Mouse (Mus musculus) neutrophil, adult 5-6 weeks (primary cell): ENCODE results near the gene Lipi. TPM values are rescaled to one million over a fixed set of nuclear protein-coding genes. Genes with fewer than 3 reads are reported as not detected.
A peak's percentile ranks its signal among the peaks of the same experiment; 100 is the strongest.

Experiments
- ATAC-seq: fragments of 151-379, 151-347 bp; 2 replicates; pipeline ENCODE4 v1.8.0; 2017; ENCODE audit warnings: mild to moderate bottlenecking, moderate TSS enrichment; ENCODE audit not compliant: insufficient number of reproducible peaks, poor library complexity, low FRiP score, severe bottlenecking; ENCODE audit errors: extremely low read depth
- total RNA-seq: library from RNA; stranded (forward); fragments of 200-1000 nt; gene quantifications from 2 replicates; pipeline ENCODE4 v1.2.3, GENCODE M21; 2017

Gene Lipi
- total RNA-seq = not detected in 2 replicates

- no peak for ATAC-seq
These were observed at the start of gene Lipi for GRCm38 (mm10) chr16:75585961-75586360. TSS of gene Lipi (minus strand) at chr16:75586061.

GRCm38 (mm10) chr16:75627862-75628261 is 42.0 kb upstream of the Lipi start:
- ATAC-seq = no peak

- 0 out of 2 replicates have a peak, but pooled peaks have one; percentile 44 for ATAC-seq
These were observed 31.9 kb upstream of the Lipi start for GRCm38 (mm10) chr16:75617651-75618349.

DNA sequence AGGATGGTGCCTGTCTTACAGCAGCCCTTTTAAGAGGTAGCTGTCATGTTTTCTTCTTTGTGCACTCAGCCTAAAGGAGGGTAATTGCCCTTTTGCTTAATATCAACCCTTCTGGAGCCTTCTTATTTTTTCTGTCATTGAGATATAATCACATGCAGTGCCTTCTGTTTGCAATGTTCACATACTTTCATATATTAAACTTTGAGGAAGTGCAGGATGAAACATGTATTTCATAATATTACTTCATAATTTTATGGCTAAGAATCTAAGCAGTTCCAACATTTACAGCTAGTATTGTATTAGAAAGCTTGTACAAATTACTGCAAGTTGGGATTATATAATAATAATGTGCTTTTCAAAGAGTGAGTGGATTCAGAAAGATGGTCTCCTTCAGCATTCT is 26.7 kb upstream of the Lipi start:
- no peak for ATAC-seq

DNA sequence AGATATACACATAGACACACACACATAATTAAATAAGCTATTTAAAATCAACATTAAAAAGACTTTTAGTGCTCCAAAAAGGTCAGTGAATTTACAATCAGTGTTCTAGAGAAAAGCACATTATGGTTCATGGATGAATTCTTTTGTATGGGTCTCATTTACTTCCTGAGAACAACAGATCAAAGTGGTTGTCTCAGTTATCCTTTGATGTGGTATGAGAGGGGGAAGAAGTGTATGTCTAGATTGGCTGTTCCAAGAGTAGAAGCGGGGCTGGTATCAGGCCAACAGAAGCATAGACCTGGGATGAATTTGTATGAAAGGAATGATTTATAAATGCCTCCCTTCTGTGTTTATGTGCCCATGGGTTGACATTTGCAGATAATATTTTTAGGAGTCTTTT is 20.6 kb upstream of the Lipi start:
- no peak for ATAC-seq

DNA sequence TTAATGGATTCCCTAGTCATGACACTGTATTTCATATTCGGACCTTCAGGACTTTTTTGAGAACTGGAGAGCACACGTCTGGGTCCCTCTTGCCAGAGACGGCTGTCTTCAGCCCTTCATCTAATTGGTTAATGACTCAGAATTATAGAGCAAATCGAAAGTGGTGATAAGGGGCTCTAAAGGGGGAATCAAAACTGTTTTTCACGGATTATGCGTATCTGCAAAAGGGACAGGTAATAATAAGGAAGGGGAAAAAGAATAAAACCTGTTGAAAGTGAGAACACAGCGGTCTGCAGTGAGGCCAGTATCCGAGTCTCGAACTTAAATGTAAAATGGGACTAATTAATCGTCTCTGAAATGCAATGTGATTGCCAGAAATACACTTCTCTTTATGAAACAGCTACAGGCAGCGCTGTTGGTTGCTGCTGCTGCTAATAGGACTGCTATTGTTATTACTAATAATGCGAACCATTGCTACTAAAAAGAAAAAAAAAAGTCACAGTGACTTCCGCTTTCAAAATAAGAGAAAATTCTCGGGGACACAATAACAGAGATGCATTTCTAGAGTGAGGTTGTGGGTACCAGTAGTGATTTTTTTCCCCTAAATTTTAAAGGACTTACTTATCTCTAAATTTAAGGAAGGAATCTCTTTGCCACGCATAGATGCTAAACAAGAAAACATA is 7.8 kb upstream of the Lipi start:
- ATAC-seq = no peak

GRCm38 (mm10) chr16:75592671-75593500 is 7.0 kb upstream of the Lipi start, which contains the start of gene Rbm11:
TSS of gene Rbm11 (plus strand) at chr16:75592844.
- peak; percentile 79 for ATAC-seq

DNA sequence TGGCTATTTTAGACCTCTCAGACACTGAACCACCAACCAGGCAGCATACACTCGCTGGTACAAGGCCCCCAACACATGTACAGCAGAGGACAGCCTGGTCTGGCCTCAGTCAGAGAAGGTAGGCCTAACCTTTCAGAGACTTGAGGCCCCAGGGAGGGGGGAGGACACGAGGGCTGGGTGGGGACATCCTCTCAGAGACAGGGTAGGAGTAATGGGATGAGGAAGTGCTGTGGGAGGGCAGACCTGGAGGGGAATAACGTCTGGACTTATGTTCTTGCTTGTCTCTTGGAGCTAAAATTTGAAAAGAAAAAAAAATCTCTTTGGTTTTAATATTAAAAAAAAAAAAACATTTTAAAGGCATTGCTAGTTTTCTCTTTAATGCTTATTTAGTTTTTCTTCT is 605 bp upstream of the Lipi start:
- no peak for ATAC-seq

DNA sequence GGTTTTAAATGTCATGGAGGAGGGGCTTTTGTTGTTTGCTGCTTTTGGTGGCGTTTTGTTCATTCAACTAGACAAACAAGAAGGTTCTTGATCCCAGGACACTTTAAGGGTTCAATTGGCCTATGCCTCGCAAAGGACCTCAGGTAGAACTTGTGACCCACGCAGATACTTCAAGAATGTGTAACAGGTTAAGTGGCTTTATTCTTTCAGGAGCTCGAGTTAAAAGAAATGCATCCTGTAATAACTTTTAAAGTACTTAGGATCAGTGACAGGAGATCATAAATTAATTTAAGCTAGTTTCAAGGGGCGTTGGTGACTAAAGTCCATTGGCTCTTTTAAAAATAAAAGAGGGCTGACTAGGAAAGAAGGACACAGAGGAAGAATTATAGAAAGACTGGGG is 3.6 kb downstream of the Lipi start:
- no peak for ATAC-seq

- ATAC-seq = no peak
These were observed 23.0 kb downstream of the Lipi start for GRCm38 (mm10) chr16:75562910-75563309.

DNA sequence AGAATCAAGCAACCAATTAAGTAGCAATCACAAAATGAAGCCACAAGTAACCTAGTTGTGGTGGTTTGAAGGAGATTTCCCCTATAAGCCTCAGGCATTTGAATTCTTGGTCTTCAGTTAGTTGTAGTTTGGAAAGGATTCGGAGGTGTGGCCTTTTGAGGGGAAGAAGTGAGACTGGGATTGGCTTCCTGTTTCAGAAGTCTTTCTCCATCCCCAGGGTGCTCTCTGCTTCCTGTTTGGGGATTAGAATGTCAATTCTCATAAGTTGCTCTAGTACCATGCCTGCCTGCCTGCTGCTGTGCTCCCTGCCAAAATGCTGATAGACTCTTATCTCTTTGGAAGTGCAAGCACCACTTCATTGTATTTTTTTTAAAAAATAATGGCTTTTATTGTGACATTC is 40.6 kb downstream of the Lipi start:
- no peak for ATAC-seq

GRCm38 (mm10) chr16:75537784-75538565 is 47.9 kb downstream of the Lipi start:
- ATAC-seq = no peak

DNA sequence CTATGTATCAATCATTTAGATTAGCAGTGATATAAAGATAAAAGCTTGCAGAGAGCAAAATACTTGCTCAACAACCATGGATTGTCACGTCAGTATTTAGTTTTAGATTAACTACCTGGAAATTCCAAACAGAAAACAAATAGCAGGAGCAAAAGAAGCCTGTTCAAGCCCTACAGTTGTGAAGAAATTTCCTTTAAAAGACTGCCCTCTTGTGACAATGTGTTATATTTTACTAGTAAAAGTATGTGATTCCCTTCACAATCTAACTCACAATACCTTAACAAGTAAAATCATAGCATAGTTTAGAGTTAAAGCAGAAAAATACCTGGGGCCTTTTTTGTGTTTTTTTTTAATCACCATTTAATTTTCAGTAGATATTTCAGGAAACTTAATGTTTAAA is 54.2 kb downstream of the Lipi start:
- no peak for ATAC-seq

- ATAC-seq = no peak
These were observed 89.3 kb downstream of the Lipi start for GRCm38 (mm10) chr16:75496568-75496967.

Other genes starting within 250 kb of the Lipi start
- gene Rbm11, start 6.8 kb upstream of the Lipi start, total RNA-seq = 0.23 and 0.86 TPM in 2 replicates
- gene Hspa13, start 181.0 kb upstream of the Lipi start, total RNA-seq = 8.6 and 10.6 TPM in 2 replicates